ENCODE assay signal across 22 mouse cellular contexts in the genomic region with DNA sequence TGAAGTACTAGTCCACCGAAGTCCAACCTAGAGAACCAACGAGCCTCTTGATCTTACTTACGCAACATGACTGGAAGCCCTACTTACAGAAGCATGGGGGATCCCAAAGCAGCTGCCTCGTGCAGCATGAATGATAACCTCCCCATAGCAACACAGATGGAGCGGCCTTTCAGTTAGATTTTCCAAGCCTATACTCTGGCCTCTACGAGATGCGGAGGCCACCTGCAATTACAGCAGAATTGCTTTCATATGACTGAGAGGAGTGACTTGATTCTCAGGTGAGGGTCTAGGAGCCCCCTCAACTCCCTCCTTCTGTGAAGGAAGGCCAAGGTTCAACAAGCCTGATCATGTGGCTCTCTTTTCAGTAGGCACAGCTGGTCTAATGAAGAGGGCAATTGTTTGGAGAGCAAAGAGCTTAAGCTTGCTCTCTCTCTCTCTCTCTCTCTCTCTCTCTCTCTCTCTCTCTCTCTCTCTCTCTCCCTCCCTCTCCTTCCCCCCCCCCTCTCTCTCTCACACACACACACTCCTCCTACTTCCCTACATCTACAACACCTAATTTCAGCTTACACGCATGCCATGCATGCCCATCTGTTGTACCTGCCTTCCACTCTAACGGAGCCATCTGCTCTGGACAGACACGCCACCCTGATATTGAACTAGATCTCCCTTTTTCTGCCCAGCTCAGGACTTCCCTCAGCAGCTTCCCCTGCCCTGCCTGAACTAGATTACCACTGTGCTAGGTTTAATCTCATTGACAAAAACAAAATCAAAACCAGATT.
DNase-seq lines count a peak whose midpoint lies in the region; ATAC-seq and TF ChIP-seq lines count a peak whose summit lies in the region.
"Had no signal": no experiment of that assay in that cellular context is flagged by ENCODE, and none has a peak within 500 bp of the region (broad histone marks: within the 10 kb centered on the region; RNA-seq: fewer than 3 reads in every experiment).

No protein-coding gene starts in this region.

- H3K4me2 ChIP-seq in hindbrain, embryonic 11.5 days (replicated peaks; ENCODE audit: low read depth, low read length): no peak overlapping the region
- no peak overlapping the region for H3K4me2 ChIP-seq in hindbrain, embryonic 13.5 days
- no peak overlapping the region for H3K4me2 ChIP-seq in midbrain, embryonic 15.5 days
- H3K4me2 ChIP-seq in embryonic facial prominence, embryonic 12.5 days (replicated peaks): no peak overlapping the region
- H3K4me2 ChIP-seq in midbrain, postnatal 0 days (ENCODE audit: low read depth, low read length, poor library complexity, severe bottlenecking): no peak overlapping the region
- H3K4me2 ChIP-seq: neural tube, embryonic 13.5 days had no signal

- WGBS in hindbrain, embryonic 11.5 days: 84% methylated on average over 10 of the region's 10 CpGs
- 92% methylated on average over 10 of the region's 10 CpGs for WGBS in hindbrain, embryonic 13.5 days
- 90% methylated on average over 10 of the region's 10 CpGs for WGBS in midbrain, embryonic 10.5 days
- WGBS in midbrain, embryonic 15.5 days: 71% methylated on average over 10 of the region's 10 CpGs
- WGBS in embryonic facial prominence, embryonic 12.5 days: 66% methylated on average over 10 of the region's 10 CpGs
- 59% methylated on average over 10 of the region's 10 CpGs for WGBS in midbrain, postnatal 0 days

- DNase-seq in hindbrain, embryonic 11.5 days (ENCODE audit: low spot score): no peak
- peak; percentile 25 for DNase-seq in midbrain, embryonic 10.5 days (ENCODE audit: low spot score)
- peak; percentile 34 for DNase-seq in midbrain, postnatal 0 days (ENCODE audit: low spot score)
- DNase-seq: adrenal gland, postnatal 36 days; B cell, adult 2 months; cerebellum, adult 11 months; embryo, embryonic 11 days; kidney, adult 11 months; kidney, postnatal 4 days; lung, postnatal 36 days; right cerebral cortex, adult 18-20 months; right cerebral cortex, postnatal 4 days; thymus, postnatal 14 days had no signal

- no peaks in the 10 kb centered on the region for H3K36me3 ChIP-seq in hindbrain, embryonic 11.5 days (ENCODE audit: control insufficient read depth, insufficient read depth, low read length)
- H3K36me3 ChIP-seq in hindbrain, embryonic 13.5 days: no peaks in the 10 kb centered on the region
- H3K36me3 ChIP-seq in midbrain, embryonic 10.5 days: no peaks in the 10 kb centered on the region
- H3K36me3 ChIP-seq in midbrain, embryonic 15.5 days (replicated peaks): no peaks in the 10 kb centered on the region
- H3K36me3 ChIP-seq in embryonic facial prominence, embryonic 12.5 days: no peaks in the 10 kb centered on the region
- H3K36me3 ChIP-seq in midbrain, postnatal 0 days (ENCODE audit: insufficient read depth, low read length): no peaks in the 10 kb centered on the region
- H3K36me3 ChIP-seq: G1E; neural tube, embryonic 13.5 days had no signal

- no peaks in the 10 kb centered on the region for H3K27me3 ChIP-seq in hindbrain, embryonic 11.5 days (ENCODE audit: control insufficient read depth, insufficient read depth, low read length)
- H3K27me3 ChIP-seq in hindbrain, embryonic 13.5 days: no peaks in the 10 kb centered on the region
- H3K27me3 ChIP-seq in midbrain, embryonic 10.5 days (ENCODE audit: low read depth, poor library complexity, severe bottlenecking): peaks cover 4% of the 10 kb centered on the region; the same call in 1 of the 2 replicates
- H3K27me3 ChIP-seq in midbrain, embryonic 15.5 days (replicated peaks): no peaks in the 10 kb centered on the region
- no peaks in the 10 kb centered on the region for H3K27me3 ChIP-seq in embryonic facial prominence, embryonic 12.5 days
- H3K27me3 ChIP-seq in midbrain, postnatal 0 days (ENCODE audit: insufficient read depth, low read length): no peaks in the 10 kb centered on the region
- H3K27me3 ChIP-seq: CH12.LX; neural tube, embryonic 13.5 days; Patski had no signal

- H3K4me3 ChIP-seq in hindbrain, embryonic 11.5 days (ENCODE audit: low read depth, low read length): no peak overlapping the region
- no peak overlapping the region for H3K4me3 ChIP-seq in hindbrain, embryonic 13.5 days
- no peak overlapping the region for H3K4me3 ChIP-seq in midbrain, embryonic 10.5 days
- no peak overlapping the region for H3K4me3 ChIP-seq in midbrain, embryonic 15.5 days
- H3K4me3 ChIP-seq in embryonic facial prominence, embryonic 12.5 days: no peak overlapping the region
- no peak overlapping the region for H3K4me3 ChIP-seq in midbrain, postnatal 0 days (ENCODE audit: low read depth, low read length)
- H3K4me3 ChIP-seq: myocyte; neural tube, embryonic 13.5 days had no signal

- no peak overlapping the region for H3K9ac ChIP-seq in hindbrain, embryonic 11.5 days (ENCODE audit: low read depth, low read length)
- no peak overlapping the region for H3K9ac ChIP-seq in hindbrain, embryonic 13.5 days
- H3K9ac ChIP-seq in midbrain, embryonic 15.5 days: no peak overlapping the region
- H3K9ac ChIP-seq in embryonic facial prominence, embryonic 12.5 days: no peak overlapping the region
- H3K9ac ChIP-seq in midbrain, postnatal 0 days (replicated peaks; ENCODE audit: low read length, poor library complexity, severe bottlenecking): no peak overlapping the region
- H3K9ac ChIP-seq: neural tube, embryonic 13.5 days had no signal

- TF ChIP-seq CTCF in midbrain, postnatal 0 days (IDR thresholded peaks at IDR 0.05): no peak

- peak; percentile 14; the same call in 1 of the 2 replicates for ATAC-seq in hindbrain, embryonic 11.5 days (ENCODE audit: low FRiP score)
- no peak for ATAC-seq in hindbrain, embryonic 13.5 days (ENCODE audit: low FRiP score)
- ATAC-seq in midbrain, embryonic 15.5 days (replicated peaks): no peak; the same call in 1 of the 2 replicates
- ATAC-seq in embryonic facial prominence, embryonic 12.5 days (ENCODE audit: insufficient number of reproducible peaks, insufficient read depth, low FRiP score, low TSS enrichment): 0 out of 2 replicates have a peak, but pooled peaks have one; percentile 41
- no peak for ATAC-seq in midbrain, postnatal 0 days (ENCODE audit: low FRiP score)
- no peak for ATAC-seq in frontal cortex, adult (ENCODE audit: low TSS enrichment)
- ATAC-seq: Patski had no signal

- H3K27ac ChIP-seq in hindbrain, embryonic 11.5 days (ENCODE audit: low read depth, low read length): no peak overlapping the region
- no peak overlapping the region for H3K27ac ChIP-seq in hindbrain, embryonic 13.5 days
- H3K27ac ChIP-seq in midbrain, embryonic 10.5 days (replicated peaks): peak overlapping the region; percentile 52
- H3K27ac ChIP-seq in midbrain, embryonic 15.5 days: no peak overlapping the region
- H3K27ac ChIP-seq in embryonic facial prominence, embryonic 12.5 days: no peak overlapping the region
- H3K27ac ChIP-seq in midbrain, postnatal 0 days (ENCODE audit: low read depth, low read length): no peak overlapping the region
- H3K27ac ChIP-seq: neural tube, embryonic 13.5 days had no signal

- H3K4me1 ChIP-seq in hindbrain, embryonic 11.5 days (replicated peaks; ENCODE audit: control insufficient read depth, insufficient read depth, low read length): no peaks in the 10 kb centered on the region
- no peaks in the 10 kb centered on the region for H3K4me1 ChIP-seq in hindbrain, embryonic 13.5 days (replicated peaks)
- peaks cover 9% of the 10 kb centered on the region; the same call in 1 of the 2 replicates for H3K4me1 ChIP-seq in midbrain, embryonic 10.5 days
- H3K4me1 ChIP-seq in midbrain, embryonic 15.5 days: no peaks in the 10 kb centered on the region
- peaks cover 6% of the 10 kb centered on the region; the same call in 1 of the 2 replicates for H3K4me1 ChIP-seq in embryonic facial prominence, embryonic 12.5 days
- no peaks in the 10 kb centered on the region for H3K4me1 ChIP-seq in midbrain, postnatal 0 days (ENCODE audit: insufficient read depth, low read length)
- H3K4me1 ChIP-seq: neural tube, embryonic 13.5 days had no signal

- no peaks in the 10 kb centered on the region for H3K9me3 ChIP-seq in hindbrain, embryonic 11.5 days (ENCODE audit: control insufficient read depth, low read length)
- no peaks in the 10 kb centered on the region for H3K9me3 ChIP-seq in hindbrain, embryonic 13.5 days
- no peaks in the 10 kb centered on the region for H3K9me3 ChIP-seq in midbrain, embryonic 10.5 days (replicated peaks)
- H3K9me3 ChIP-seq in midbrain, embryonic 15.5 days: no peaks in the 10 kb centered on the region
- H3K9me3 ChIP-seq in embryonic facial prominence, embryonic 12.5 days: no peaks in the 10 kb centered on the region
- H3K9me3 ChIP-seq in midbrain, postnatal 0 days (ENCODE audit: low read length): no peaks in the 10 kb centered on the region
- H3K9me3 ChIP-seq: G1E; neural tube, embryonic 13.5 days had no signal

Comparison
In these comparisons a context has a peak if more than half of its experiments do, and no peak if none do; other contexts are left out.
1. ATAC-seq: peak in hindbrain, embryonic 11.5 days (single experiment) and embryonic facial prominence, embryonic 12.5 days (single experiment); none in hindbrain, embryonic 13.5 days (single experiment), midbrain, embryonic 15.5 days (single experiment), midbrain, postnatal 0 days (single experiment) and frontal cortex, adult (single experiment).